Mouse (Mus musculus): Measurements from ENCODE around the gene Gjd3. TPM values are rescaled to one million over a fixed set of nuclear protein-coding genes. Genes with fewer than 3 reads are reported as not detected.
"Not testable (repeated sequence)": the region's sequence is repeated elsewhere in the genome, so short reads cannot be mapped to it uniquely, and the experiment has no call there.

The Gjd3 gene
- total RNA-seq, 1 experiment from 2014 or later = not detected

DNA sequence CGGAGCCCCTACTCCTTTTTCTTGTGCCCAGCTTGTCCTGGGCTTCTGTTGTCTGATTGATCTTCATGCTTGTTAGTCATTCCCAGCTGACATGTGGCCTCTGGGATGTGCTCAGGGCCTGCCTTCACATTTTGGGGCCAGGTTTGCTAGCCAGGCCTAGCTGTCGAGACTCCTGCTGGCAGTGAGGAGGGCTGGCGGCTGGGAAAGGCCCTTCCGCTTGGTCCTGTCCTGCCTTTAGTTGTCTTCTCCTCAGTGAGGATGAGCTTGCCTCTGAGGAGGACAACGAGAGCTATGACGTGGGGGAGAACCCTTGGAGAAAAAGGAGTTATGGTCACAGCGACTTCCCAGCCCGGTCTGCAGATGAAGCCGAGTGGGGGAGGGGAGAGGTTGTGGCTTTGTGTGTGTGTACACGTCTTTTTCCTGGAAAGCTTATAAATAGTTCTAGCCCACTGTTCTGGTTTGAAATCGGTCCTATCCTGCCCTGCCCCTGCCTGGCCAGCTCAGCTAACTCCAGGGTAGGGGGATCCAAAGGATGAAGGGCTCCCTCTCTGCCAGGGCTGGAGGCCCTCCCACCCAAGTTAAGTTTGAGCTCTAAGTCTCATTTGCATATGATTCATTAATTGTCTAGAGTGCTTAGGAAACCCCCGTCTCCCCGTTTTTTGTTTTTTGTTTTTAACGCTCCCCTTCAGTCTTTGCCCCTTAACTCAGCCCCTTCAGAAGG is 38.9 kb downstream of the Gjd3 start:
- no peak for DNase-seq

DNA sequence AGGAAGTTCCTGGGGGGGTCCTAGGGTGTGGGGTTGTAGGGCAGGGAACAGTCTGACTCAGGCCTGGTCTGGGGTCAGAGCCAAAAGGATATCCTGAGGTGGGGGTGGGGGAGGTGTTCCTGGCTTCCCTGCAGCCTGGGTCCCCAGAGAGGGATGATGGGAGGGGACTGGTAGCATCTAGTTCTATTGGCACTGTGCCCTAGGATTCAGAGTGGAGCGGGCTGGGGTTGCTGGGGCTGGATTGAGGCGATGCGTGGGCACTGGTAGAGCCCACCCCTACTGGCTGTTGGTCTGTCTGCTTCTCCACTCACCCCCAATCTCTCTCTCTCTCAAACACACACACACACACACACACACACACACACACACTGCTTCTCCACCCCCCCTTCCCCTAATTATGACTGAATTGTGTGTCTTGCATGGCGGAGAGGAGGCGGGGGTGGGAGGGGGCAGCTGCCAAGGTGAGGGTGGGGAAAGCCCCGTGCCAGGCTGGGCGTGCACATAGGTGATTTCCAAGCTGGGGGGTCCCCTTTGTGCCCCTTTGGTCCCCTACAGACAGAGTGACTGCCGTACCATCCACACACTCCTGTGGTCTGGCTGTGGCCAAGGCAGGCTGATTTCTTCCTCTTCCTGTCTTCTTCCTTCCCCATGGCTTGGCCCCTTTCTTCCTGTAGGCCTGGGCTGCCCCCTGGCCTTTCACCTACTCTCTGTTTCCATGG is 39.7 kb downstream of the Gjd3 start:
- DNase-seq = peak; percentile 48

DNA sequence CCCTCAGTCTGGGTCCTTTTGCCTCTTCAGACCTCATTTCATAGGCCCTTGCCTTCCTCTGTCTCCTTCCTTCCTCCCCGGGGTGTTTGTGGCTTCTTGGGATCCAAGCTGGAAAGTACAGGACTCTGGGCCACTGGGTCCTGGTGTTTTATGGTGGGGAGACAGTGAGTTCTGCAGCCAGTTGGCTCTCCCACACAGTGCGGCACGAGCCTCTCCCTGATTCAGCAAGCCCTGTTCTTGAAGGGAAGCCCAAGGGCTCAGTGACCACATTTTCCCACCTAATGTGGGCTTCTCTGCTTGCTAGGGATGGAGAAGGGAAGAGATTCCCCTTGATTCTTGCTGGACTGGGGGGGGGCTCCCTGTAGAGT is 40.3 kb downstream of the Gjd3 start:
- no peak for DNase-seq

DNA sequence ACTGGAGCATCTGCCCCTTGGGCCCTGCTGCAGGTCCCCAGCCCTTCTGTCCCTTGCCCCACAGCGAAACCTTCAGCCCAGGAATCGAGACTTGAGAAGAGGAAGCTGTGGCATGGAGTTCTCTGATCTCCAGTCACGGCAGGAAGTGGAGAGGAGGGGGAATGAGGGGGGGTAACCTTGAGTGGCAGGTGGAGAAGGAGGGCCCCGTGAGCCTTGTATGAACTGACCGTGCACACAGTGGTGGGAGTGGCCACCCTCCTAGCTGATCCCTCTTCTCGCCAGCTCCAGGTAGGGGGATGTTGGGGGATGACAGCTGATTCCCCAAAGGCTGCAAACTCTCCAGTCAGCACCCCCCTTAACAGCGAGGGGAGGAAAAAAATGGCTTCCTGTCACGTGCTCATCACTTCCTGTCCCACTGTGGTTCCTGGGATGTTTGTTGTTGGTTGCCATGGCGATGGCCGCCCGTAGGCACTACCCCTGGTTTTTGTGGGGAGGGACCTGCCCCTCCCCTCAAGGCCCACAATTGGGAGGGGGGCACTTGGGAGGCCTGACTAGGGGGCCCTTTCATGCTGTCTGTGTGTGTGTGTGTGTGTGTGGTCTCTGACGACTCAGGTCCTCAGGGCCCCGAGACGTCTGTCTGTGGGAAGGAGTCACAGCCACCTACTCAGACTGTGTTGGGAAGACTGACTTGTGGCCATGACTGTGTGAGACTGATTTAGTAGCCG is 40.8 kb downstream of the Gjd3 start:
- DNase-seq = peak; percentile 62

DNA sequence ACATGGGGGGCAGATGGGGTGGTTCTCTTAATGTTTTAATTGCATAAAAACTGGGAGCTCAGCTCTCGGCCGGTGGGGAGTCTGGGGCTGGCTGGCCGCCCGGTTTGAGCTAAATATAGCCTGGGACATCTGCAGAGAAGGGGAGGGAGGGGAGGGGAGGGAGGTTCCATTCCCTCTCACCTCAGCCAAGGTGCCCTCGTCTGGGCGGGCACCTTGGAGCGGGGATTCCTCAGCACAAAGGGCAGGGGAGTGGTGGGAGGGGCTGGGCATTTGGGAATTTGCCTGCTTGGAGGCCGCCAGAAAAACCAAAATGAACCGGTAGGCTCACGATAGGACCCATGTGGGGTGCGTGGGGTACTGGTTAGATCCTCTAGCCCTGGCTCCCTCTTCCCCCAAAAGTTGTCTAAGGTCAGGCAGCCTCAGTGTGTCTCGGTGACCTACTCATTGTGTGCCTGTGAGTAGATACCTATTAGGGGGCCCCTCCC is 41.4 kb downstream of the Gjd3 start:
- peak; percentile 71 for DNase-seq

DNA sequence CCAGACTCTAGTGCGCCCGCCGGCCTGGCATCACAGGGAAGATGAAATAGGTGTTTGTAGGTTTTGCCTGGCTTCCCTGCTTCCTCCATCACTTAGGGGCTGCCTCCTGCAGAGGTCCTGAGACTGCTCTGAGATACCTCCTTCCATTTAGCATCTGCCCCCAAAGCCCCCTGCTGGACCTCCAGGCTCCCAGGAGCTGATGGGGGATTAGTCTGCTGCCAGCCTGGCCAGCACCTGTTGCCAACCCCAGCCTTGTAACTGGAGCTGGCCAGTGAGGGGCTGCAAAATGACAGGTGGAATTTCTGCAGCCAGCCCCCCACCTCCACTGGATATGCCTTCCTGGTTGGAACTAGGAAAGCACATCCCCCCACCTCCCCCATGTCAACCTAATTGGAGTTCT is 42.0 kb downstream of the Gjd3 start:
- no peak for DNase-seq

DNA sequence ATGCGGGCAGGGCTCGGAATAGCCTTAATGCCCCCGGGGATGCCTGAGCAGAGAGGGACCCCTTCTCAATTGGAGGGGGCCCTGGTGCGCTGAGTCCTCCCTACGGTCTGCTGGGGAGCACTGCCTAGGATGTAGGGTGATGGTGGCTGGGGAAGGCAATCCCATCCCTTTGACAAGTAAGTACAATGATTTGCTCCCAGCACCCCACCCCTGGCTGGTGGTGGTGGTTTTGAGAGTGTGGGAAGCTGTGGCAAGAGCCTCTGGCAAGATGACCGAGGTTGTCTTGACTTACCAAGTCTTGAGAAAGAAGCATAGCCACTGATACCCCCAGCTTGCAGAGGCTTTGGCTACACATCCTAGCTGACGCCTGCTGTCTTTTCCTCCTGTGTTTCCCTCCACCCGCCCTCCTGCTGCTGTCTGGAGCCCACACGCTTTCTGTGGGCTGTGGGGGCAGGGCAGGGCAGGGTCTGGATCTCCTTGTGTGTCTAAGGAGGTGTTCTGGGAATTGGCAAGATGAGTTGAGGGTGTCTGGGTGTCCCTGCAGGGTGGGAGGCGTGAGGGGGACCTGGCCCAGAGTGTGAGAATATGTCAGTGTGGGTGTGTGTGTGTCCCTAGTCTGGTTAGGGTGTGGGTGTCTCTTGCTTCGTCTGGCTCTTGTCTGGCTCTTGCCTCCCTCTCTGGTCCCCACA is 42.7 kb downstream of the Gjd3 start:
- no peak for DNase-seq

DNA sequence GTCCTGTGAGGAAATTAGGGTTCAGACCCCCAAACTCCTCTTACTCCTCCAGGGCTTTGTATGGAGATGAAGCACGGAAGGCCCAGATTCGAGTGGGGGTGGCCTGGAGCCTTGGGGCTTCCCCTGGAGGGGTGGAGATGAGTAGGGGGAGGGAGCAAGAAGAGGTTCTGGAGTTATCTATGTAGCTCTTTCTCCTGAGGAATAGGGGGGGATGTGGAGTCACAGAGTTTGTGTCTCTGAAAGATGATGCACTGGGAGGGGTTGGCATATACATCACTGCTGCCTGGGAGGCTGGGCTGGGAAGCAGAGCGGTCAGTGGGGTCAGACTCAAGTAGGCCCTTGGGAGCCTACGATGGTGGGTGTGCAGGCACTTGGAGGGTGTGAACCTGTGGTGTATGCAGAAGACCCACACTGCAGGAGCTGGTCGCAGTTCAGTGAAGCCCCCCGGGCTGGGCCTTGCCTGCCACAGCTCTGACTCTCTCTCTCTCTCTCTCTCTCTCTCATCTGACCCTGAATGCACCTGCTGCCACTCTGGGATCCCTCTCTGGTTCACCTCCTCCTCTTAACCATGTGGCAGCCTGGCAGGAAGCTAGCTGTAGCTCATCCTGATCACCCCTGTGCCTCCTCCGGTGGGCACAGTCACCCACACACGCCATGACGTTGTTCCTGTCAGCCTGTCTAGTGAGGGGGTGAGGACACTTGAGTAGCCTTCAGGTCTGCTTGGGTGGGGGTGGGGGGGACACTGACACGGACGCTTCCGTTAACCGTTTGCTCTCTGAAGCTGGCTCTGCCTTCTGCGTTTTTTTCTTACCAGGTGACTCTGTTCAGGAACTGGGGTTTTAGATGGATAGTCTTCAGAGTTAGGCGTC is 43.5 kb downstream of the Gjd3 start:
- no peak for DNase-seq

DNA sequence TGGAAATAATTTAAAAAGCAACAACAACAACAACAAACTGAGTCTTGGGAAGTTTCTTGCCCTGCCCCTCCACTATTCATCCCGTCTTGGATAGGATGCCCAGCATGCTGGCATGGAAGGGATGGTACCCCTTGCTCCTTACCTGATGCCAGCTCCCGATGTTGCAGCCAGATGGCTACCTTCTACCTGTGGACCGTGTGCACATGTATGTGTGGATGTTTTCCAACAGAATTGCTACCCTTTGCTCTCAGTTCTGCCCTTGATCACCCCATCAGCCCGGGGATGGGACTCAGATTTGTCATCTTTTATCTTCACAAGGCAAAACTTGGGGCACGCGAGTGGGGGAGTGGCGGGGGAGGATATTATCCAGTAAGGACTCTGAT is 44.1 kb downstream of the Gjd3 start:
- no peak for DNase-seq

DNA sequence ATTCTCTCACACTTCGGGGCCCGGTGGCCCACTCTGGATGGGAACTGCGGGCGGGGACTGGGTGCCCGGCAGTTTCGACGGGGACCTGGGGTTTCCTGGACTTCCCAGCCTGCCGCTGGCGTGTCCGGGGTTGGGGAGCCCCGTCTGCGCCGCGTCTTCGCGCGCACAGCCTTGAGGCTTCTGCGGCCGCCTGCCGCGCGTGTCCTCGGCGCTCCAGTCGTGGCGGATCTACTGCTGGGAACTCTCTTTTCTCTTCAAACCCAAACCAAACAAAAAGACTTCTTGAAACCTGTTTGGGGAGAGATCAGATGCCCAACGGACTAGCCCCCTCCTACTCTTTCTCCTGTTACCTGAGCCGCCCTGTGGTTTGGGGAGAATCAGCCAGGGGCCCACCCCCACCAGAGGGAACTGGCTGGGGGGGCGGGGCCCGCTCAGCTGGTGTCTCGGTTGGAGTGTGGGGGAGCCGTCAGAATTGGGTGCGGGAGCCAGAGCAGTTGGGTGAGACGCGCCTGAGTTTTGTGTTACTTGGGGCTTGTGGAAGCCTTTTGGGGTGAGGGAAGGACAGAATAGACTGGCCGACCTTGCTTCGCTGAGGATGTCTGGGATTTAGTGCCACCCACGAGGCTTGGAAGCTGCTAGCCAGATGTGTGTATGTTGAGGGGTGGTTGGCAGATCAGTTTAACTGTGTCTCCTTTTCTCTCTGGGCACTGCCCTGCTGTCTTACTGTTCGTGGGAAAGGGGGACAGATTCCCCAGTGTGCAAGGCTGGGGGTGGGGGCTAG is 44.7 kb downstream of the Gjd3 start:
- peak; percentile 63 for DNase-seq

DNA sequence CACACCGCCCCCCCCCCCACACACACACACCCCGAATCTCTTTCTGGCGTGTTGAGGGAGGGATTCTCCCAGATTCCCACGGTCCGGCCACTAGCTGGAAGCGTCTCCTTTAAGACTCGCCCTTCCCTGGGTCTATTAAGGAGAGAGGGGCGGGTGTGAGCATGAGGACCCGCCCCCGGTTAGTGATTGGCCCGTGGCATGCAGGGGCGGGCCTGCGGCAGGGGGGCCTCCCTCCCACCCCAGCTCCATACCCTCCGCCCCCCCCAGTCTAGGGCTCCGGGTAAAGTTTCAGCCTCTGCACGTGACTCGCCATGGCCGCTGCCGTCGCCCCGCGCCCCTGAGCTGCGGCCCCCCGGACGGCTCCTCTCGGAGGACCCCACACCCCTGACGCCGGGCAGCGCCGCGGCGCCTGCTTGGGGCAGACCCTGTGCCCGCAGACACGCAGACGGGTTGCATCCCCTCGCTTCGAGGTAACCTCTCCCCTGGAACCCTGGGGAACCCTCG is 45.4 kb downstream of the Gjd3 start:
- peak; percentile 90 for DNase-seq

DNA sequence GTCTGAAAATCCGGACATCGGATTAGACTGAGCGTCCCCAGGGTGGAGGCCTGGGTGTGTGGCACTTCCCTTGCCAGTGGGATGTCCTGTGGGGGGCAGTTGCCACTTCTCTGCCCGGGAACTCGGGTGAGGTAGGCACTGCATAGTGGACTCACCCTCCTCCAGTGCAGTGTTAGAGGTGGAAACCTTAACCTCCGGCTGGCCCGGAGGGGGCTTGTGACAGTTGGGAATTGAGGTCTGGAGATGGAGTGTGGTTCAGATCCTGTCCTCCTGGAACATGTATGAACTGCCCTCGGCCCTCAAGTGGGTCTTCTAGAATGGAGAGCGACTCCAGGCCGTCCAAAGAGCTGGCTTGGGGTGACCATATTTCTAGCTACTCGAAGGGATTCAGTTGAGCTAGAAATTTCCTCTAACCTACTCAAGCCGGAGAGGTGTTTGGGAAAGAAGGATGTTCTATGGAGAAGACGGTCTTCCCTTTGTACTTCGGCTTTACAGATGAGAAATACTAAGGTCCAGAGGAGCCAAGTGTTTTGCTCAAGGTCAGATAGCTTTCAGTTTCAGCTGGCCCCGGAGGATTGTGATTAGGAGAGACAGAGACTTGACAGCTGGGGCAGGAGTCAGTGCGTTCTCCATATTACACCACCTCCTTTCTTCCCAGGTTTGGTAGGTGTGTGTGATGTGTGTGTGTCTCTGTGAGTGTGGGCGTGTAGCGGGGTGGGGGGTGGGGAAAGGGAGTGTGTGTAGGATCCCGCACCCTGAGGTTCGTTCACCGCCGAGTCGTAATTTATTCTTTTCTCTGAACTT is 46.0 kb downstream of the Gjd3 start:
- DNase-seq = no peak

DNA sequence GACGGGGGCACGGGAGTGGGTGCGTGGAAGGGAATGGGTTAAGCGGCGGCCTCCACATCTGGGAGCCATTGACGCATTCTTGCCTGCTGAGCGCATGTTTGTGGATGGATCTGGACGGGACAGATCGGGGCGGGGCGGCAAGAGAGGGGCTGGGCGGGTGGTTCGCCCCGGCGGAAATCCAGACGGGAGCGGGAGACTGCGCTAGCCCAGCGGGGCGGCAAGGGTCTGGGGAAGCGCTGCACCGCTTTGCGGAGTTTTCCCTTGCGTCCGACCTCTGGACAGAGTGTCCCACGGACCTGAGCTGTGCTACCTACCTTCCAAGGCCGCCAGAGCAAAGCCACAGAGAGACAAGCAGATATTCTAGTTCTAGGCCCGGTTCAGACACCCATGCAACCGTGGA is 46.6 kb downstream of the Gjd3 start:
- peak; percentile 82 for DNase-seq

DNA sequence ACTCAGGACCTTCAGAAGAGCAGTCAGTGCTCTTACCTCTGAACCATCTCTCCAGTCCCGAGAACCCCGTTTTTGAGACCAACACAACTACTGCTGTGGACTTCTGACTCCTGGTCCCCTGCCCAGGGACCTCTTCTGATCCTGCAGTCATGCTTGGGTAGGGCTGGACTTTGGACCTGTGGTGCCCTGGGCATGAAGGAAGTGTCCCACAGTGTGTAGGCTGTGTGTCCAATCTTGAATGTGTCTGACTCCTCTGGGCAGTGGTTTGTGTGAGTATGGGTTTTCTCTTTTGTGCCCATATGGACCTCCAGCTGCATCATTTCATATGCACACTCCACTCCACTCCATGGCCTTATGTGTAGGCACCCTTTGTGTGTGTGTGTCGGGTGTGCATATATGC is 47.7 kb downstream of the Gjd3 start:
- DNase-seq = no peak

DNA sequence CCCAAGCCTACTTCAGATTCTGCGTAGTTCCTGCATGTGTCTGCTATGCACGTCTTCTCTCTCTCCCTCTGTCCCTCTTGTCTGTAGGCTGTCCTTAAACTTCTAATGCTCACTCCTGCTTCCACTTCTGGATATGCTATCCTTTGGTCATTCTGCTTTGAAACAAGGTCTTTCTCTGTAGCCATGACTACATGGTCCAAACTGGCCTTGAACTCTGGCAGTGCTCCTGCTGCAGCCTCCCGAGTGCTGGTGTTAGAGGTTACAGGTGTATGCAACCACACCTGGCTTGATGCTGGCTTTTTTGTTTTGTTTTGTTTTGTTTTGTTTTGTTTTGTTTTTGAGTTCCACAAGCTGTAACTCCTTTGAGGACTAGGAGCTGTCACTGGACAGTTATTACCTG is 48.4 kb downstream of the Gjd3 start:
- no peak for DNase-seq

DNA sequence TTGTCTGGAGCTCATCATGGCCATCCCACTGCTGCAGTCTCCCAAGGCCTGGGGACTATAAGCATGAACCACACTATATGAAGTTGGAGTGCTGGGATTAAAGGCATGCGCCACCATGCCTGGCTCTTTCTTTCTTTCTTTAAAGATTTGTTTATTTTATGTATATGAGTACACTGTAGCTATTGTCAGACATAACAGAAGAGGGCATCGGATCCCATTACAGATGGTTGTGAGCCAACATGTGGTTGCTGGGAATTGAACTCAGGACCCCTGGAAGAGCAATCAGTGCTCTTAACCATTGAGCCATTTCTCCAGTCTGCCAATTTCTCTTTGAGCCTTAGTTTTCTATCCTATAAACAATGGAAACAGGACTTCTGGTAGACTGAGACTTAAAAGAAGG is 49.0 kb downstream of the Gjd3 start:
- DNase-seq = not testable (repeated sequence)

DNA sequence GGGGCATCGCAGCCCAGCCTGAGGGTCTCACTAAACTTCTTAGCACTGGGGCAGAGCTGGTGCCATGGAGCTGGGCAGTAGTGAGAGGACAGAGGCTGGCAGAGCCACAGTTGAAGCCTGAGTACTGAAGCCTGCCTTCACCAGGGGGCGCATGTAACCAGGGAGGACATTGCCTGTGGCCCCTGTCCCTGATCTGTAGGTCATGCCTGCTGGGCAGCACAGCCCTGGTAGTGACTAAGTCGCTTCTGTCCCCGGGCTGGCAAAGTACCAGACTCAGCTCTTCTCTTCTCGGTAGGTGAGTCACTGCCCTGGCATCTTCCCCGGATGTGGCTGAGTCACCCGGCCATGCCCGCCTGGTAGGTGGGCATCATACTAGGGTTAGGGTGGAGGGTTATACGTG is 49.7 kb downstream of the Gjd3 start:
- peak; percentile 97 for DNase-seq

DNA sequence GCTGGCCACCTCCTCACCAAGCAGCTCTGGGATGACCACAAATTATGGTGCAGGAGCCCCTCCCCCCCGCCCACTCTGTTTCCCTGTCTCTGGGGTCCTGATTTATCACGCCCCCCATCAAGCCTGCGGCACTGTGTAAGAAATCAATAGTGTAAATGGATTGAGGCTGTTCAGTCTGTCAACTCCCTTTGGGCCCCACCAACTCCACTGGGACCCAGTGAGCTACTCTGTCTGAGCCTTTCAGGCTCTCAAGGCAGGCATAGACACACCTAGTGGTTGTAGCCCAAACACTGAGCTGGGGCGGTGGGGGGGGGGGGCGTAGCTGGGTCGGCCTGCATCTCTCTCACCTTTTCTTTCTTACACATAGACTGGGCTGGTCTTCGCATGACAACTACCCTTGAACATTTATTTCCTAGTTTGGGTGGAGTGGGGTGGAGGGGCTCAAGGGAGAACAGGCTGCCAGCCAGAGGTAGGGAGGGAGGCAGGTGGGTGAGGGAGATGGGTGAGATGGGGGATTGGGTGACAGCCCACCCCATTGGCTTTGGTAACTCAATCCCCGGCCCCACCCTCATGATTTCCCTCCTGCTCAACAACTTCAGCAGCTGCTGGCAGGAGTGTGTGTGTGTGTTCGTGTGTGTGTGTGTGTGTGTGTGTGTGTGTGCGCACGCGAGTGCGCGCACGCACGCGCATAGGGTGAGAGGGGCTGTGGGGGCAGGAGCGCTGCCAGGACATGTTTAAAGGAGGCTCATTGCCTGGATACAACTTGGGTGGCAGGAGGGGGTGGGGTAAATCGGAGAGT is 50.3 kb downstream of the Gjd3 start:
- DNase-seq = no peak

Data from adrenal gland, postnatal 25 days (tissue).